Mouse (Mus musculus) neural tube, embryonic 11.5 days (tissue): ENCODE measurements around the gene Ninj2. TPM values are rescaled to one million over a fixed set of nuclear protein-coding genes. Genes with fewer than 3 reads are reported as not detected.

Source experiments
- ATAC-seq: fragments of 200-750 bp; cut with Nextera tagmentation; 2 replicates; pipeline ENCODE4 v1.8.0; 2017; ENCODE audit warnings: moderate number of reproducible peaks, mild to moderate bottlenecking, moderate TSS enrichment, moderate library complexity; ENCODE audit not compliant: insufficient read depth, low FRiP score, low TSS enrichment
- DNase-seq: peaks from one replicate; pipeline ENCODE4 v3.0.0-alpha.2; 2015; ENCODE audit warnings: low spot score
- H3K27ac ChIP-seq: fragments of 300-500 bp; sonication (generic); 2 replicates; pipeline ENCODE4 v1.5.1; 2014; ENCODE audit warnings: low read depth, mild to moderate bottlenecking, low read length
- H3K27me3 ChIP-seq: fragments of 300-500 bp; sonication (generic); 2 replicates; pipeline ENCODE4 v1.6.1; 2014; ENCODE audit warnings: mild to moderate bottlenecking, low read length, mixed read lengths; ENCODE audit not compliant: control insufficient read depth, insufficient read depth
- H3K36me3 ChIP-seq: fragments of 300-500 bp; sonication (generic); 2 replicates; pipeline ENCODE4 v1.6.1; 2014; ENCODE audit warnings: mild to moderate bottlenecking, low read length, moderate library complexity, mixed read lengths; ENCODE audit not compliant: control insufficient read depth, insufficient read depth
- H3K4me1 ChIP-seq: fragments of 300-500 bp; sonication (generic); 2 replicates; pipeline ENCODE4 v1.6.1; 2014; ENCODE audit warnings: low read length, mixed read lengths; ENCODE audit not compliant: control insufficient read depth, insufficient read depth
- H3K4me2 ChIP-seq: fragments of 300-500 bp; sonication (generic); 2 replicates; pipeline ENCODE4 v1.6.1; 2014; ENCODE audit warnings: low read depth, mild to moderate bottlenecking, moderate library complexity
- H3K4me3 ChIP-seq: fragments of 300-500 bp; sonication (generic); 2 replicates; pipeline ENCODE4 v1.5.1; 2014; ENCODE audit warnings: low read depth, low read length
- H3K9ac ChIP-seq: fragments of 300-500 bp; sonication (generic); 2 replicates; pipeline ENCODE4 v1.6.1; 2014; ENCODE audit warnings: mild to moderate bottlenecking, low read length
- H3K9me3 ChIP-seq: fragments of 300-500 bp; sonication (generic); 2 replicates; pipeline ENCODE4 v1.6.1; 2016; ENCODE audit warnings: low read length; ENCODE audit not compliant: control insufficient read depth
- WGBS: fragments of 180-500 bp; shearing (Covaris S2); extraction: QIAGEN DNeasy Blood & Tissue Kit; methylation state at CpG from one replicate; pipeline ENCODE4 v1.1.7; 2014; 5-methylcytosine and 5-hydroxymethylcytosine counted together
- polyA plus RNA-seq: library from polyadenylated mRNA; unstranded; fragments of >200 nt; fragmentation: Nextera tagmentation; extraction: Ambion mirVana; gene quantifications from 2 replicates; pipeline ENCODE4 v1.2.1, GENCODE M21; 2014

The Ninj2 gene
- polyA plus RNA-seq, 1 experiment from 2014 or later = not detected

GRCm38 (mm10) chr6:120199638-120200394 is 106.7 kb downstream of the Ninj2 start:
- WGBS = 21% methylated on average over 10 of the region's 10 CpGs
- H3K4me3 ChIP-seq = no peak overlapping the region
- no peaks in the 10 kb centered on the region for H3K9me3 ChIP-seq
- no peaks in the 10 kb centered on the region for H3K36me3 ChIP-seq
- ATAC-seq (peak; percentile 60), DNase-seq (peak; percentile 70)
- H3K27me3 ChIP-seq = no peaks in the 10 kb centered on the region
- H3K9ac ChIP-seq = no peak overlapping the region
- H3K4me1 ChIP-seq = peaks cover 10% of the 10 kb centered on the region
- peak overlapping the region; percentile 31; the same call in 1 of the 2 replicates for H3K27ac ChIP-seq
- no peak overlapping the region for H3K4me2 ChIP-seq

GRCm38 (mm10) chr6:120201956-120202355 is 108.8 kb downstream of the Ninj2 start:
- H3K27me3 ChIP-seq = no peaks in the 10 kb centered on the region
- H3K4me1 ChIP-seq = peaks cover 10% of the 10 kb centered on the region
- no peaks in the 10 kb centered on the region for H3K36me3 ChIP-seq
- no peak for ATAC-seq
- H3K4me3 ChIP-seq = no peak overlapping the region
- WGBS = 38% methylated on average over 6 of the region's 6 CpGs
- H3K9me3 ChIP-seq = no peaks in the 10 kb centered on the region
- no peak for DNase-seq
- no peak overlapping the region for H3K9ac ChIP-seq
- 0 out of 2 replicates have a peak overlapping the region, but pooled peaks have one; percentile 39 for H3K27ac ChIP-seq
- H3K4me2 ChIP-seq = no peak overlapping the region

GRCm38 (mm10) chr6:120202406-120202805 is 109.3 kb downstream of the Ninj2 start:
- Histone ChIP-seq H3K27ac (0 out of 2 replicates have a peak overlapping the region, but pooled peaks have one; percentile 39), H3K4me3 (no peak overlapping the region), H3K27me3 (no peaks in the 10 kb centered on the region), H3K4me2 (no peak overlapping the region), H3K4me1 (peaks cover 10% of the 10 kb centered on the region), H3K9me3 (no peaks in the 10 kb centered on the region), H3K36me3 (no peaks in the 10 kb centered on the region), H3K9ac (no peak overlapping the region)
- peak; percentile 42; the same call in 1 of the 2 replicates for ATAC-seq
- peak; percentile 41 for DNase-seq
- WGBS = 61% methylated on average over 8 of the region's 8 CpGs

- Histone ChIP-seq H3K4me3 (no peak overlapping the region), H3K9me3 (no peaks in the 10 kb centered on the region), H3K4me1 (peaks cover 10% of the 10 kb centered on the region), H3K27ac (no peak overlapping the region), H3K9ac (no peak overlapping the region), H3K36me3 (no peaks in the 10 kb centered on the region), H3K4me2 (no peak overlapping the region), H3K27me3 (no peaks in the 10 kb centered on the region)
- no peak for DNase-seq
- 84% methylated on average over 5 of the region's 5 CpGs for WGBS
- ATAC-seq = no peak
These were observed 113.4 kb downstream of the Ninj2 start for GRCm38 (mm10) chr6:120206586-120206985.

- DNase-seq = no peak
- no peak overlapping the region for H3K4me2 ChIP-seq
- no peak for ATAC-seq
- no peaks in the 10 kb centered on the region for H3K36me3 ChIP-seq
- H3K9ac ChIP-seq = no peak overlapping the region
- no peak overlapping the region for H3K4me3 ChIP-seq
- H3K27me3 ChIP-seq = no peaks in the 10 kb centered on the region
- H3K9me3 ChIP-seq = no peaks in the 10 kb centered on the region
- WGBS = 80% methylated on average over 6 of the region's 6 CpGs
- H3K27ac ChIP-seq = no peak overlapping the region
- H3K4me1 ChIP-seq = no peaks in the 10 kb centered on the region
These were observed 118.4 kb downstream of the Ninj2 start for GRCm38 (mm10) chr6:120211536-120211935.

GRCm38 (mm10) chr6:120216702-120217101 is 123.6 kb downstream of the Ninj2 start:
- Histone ChIP-seq H3K36me3 (no peaks in the 10 kb centered on the region), H3K9ac (no peak overlapping the region), H3K4me1 (no peaks in the 10 kb centered on the region), H3K9me3 (no peaks in the 10 kb centered on the region), H3K27me3 (no peaks in the 10 kb centered on the region), H3K4me3 (no peak overlapping the region), H3K27ac (no peak overlapping the region), H3K4me2 (no peak overlapping the region)
- WGBS = 83% methylated on average over 1 of the region's 1 CpGs
- ATAC-seq = no peak
- DNase-seq = no peak

GRCm38 (mm10) chr6:120219281-120219680 is 126.1 kb downstream of the Ninj2 start:
- Histone ChIP-seq H3K9me3 (no peaks in the 10 kb centered on the region), H3K9ac (no peak overlapping the region), H3K4me1 (no peaks in the 10 kb centered on the region), H3K27me3 (no peaks in the 10 kb centered on the region), H3K4me3 (no peak overlapping the region), H3K4me2 (no peak overlapping the region), H3K36me3 (no peaks in the 10 kb centered on the region), H3K27ac (no peak overlapping the region)
- 79% methylated on average over 2 of the region's 2 CpGs for WGBS
- no peak for ATAC-seq
- DNase-seq = no peak

- Histone ChIP-seq H3K27me3 (no peaks in the 10 kb centered on the region), H3K36me3 (no peaks in the 10 kb centered on the region), H3K9ac (no peak overlapping the region), H3K4me1 (no peaks in the 10 kb centered on the region; the same call in 1 of the 2 replicates), H3K4me2 (no peak overlapping the region), H3K9me3 (no peaks in the 10 kb centered on the region), H3K27ac (no peak overlapping the region), H3K4me3 (no peak overlapping the region)
- no peak for ATAC-seq
- 29% methylated on average over 6 of the region's 6 CpGs for WGBS
- peak; percentile 57 for DNase-seq
These were observed 129.5 kb downstream of the Ninj2 start for GRCm38 (mm10) chr6:120222669-120223068.

GRCm38 (mm10) chr6:120225355-120225754 is 132.2 kb downstream of the Ninj2 start:
- ATAC-seq (no peak), DNase-seq (no peak)
- Histone ChIP-seq H3K27me3 (no peaks in the 10 kb centered on the region), H3K4me3 (no peak overlapping the region), H3K9me3 (no peaks in the 10 kb centered on the region), H3K4me2 (no peak overlapping the region), H3K9ac (no peak overlapping the region), H3K27ac (no peak overlapping the region), H3K36me3 (no peaks in the 10 kb centered on the region), H3K4me1 (no peaks in the 10 kb centered on the region; the same call in 1 of the 2 replicates)
- WGBS = 70% methylated on average over 6 of the region's 6 CpGs
